Mouse (Mus musculus): ENCODE measurements around the gene Dnajc14.

The Dnajc14 gene

DNA sequence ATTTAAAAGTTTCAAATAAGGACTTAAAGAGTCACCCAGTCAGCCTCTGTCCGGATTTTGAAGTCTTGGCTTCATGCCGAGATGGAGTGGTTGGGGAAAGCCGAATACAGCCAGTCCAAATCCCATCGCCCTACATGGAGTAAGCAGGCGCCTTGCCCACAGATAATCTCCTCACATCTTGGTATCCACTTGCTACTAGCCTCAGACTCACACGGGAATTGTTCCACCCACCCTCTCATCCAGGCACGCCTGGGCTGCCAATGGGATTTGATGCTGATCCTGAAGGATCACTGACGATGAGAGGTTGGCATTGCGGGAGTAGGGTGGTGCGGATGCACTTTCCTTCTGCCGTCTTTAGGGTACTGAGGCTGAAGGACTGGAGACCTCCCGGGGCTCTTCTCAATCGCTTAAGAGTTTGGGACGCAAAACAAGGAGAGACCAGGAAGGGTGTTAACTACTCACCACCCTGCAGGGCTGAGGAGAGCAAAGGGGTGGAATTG, at the start of gene Dnajc14:
TSS of gene Dnajc14 (plus strand) at position 292 of the 500 bp plus-strand sequence.
- peak; percentile 92 for DNase-seq (ENCODE audit: low spot score)

- peak; percentile 36 for DNase-seq (ENCODE audit: low spot score)
These were observed 31.0 kb upstream of the Dnajc14 start for GRCm38 (mm10) chr10:128772895-128773294.

DNA sequence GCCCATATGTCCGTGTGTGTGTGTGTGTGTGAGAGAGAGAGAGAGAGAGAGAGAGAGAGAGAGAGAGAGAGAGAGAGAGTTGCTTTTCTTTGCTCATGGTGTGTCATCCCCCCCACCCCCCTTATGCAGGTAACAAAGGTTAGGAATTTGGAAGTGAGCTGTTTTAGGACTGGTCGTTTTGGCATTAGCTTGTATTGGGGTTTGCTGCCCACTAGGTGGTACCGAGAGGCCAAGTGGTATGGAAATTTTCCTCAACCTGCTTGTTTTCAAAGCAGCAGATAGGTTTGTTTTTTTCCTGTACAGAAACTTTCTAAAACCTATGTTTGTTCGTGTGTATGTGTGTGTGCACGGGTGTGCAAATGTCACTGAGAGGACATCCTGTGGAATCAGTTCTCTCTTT, 30.2 kb upstream of the Dnajc14 start:
- DNase-seq (ENCODE audit: low spot score), result peak; percentile 59

GRCm38 (mm10) chr10:128778441-128778840, 25.4 kb upstream of the Dnajc14 start:
- DNase-seq (ENCODE audit: low spot score), result no peak

GRCm38 (mm10) chr10:128779011-128779795, 24.7 kb upstream of the Dnajc14 start:
- peak; percentile 91 for DNase-seq (ENCODE audit: low spot score)

- DNase-seq (ENCODE audit: low spot score), result peak; percentile 28
These were observed 23.7 kb upstream of the Dnajc14 start for GRCm38 (mm10) chr10:128780200-128780599.

- peak; percentile 32 for DNase-seq (ENCODE audit: low spot score)
These were observed 13.3 kb upstream of the Dnajc14 start, which contains the start of gene Mmp19 for GRCm38 (mm10) chr10:128790398-128791124. TSS of gene Mmp19 (plus strand) at chr10:128790910.

- no peak for DNase-seq (ENCODE audit: low spot score)
These were observed 11.8 kb upstream of the Dnajc14 start for GRCm38 (mm10) chr10:128792041-128792440.

DNA sequence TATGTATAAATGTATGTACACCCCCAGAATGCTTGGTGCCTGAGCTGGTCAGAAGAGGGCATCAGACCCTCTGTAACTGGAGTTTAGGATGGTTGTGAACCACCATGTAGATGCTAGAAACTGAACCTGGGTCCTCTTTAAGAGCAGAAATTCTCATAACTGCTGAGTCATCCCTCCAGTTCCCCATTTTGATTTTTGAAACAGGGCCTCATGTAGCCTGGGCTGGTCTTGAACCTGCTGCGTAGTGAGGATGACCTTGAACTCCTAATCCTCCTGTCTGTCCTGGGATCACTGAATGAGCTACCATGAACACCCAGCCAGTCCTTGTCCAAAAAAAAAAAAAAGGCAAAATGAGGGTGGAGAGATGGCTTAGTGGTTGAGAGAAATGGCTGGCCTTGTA, 10.6 kb upstream of the Dnajc14 start:
- no peak for DNase-seq (ENCODE audit: low spot score)

- no peak for DNase-seq (ENCODE audit: low spot score)
These were observed 9.5 kb upstream of the Dnajc14 start for GRCm38 (mm10) chr10:128794391-128794790.

DNA sequence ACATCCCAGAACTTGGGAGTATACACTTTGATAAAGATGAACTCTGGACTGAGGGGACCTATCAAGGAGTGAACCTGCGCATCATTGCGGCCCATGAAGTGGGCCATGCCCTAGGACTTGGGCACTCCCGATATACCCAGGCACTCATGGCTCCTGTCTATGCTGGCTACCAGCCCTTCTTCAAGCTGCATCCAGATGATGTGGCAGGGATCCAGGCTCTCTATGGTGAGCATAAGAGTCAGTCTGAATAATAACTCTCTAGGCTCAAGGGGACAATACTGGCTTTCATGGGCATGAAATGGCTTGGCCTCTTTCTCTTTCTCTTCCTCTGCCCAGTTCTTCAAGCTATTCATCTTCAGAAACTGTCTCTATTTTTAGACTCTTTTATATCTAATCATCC, 8.3 kb upstream of the Dnajc14 start:
- no peak for DNase-seq (ENCODE audit: low spot score)

GRCm38 (mm10) chr10:128798676-128799075, 5.2 kb upstream of the Dnajc14 start:
- no peak for DNase-seq (ENCODE audit: low spot score)

GRCm38 (mm10) chr10:128801981-128802495, 1.8 kb upstream of the Dnajc14 start:
- DNase-seq (ENCODE audit: low spot score), result no peak

DNA sequence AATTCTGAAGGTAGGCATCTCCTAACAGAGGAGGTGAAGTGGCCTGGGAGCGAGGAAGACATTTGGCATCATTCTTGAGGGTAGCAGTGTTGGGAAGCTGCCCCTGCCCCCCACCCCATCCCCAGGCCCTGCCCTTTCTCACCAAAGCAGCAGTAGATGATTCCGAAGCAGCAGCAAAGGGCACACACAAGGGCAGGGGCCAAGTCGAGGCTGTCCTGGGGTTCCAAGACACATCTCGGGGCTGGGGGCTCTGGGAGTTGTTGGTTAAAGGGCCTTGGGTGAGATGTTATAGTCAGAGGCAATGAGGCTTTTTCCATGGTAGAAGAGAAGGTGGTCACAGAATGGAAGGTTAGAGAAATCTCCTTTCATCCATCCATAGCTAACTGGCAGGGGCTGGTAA, 906 bp upstream of the Dnajc14 start:
- no peak for DNase-seq (ENCODE audit: low spot score)

GRCm38 (mm10) chr10:128803361-128803760, 501 bp upstream of the Dnajc14 start:
- peak; percentile 43 for DNase-seq (ENCODE audit: low spot score)

GRCm38 (mm10) chr10:128804271-128805091, 619 bp downstream of the Dnajc14 start, which contains the start of gene Tmem198b:
TSS of gene Tmem198b (minus strand) at chr10:128804370.
- peak; percentile 87 for DNase-seq (ENCODE audit: low spot score)

GRCm38 (mm10) chr10:128805092-128806000, 1.5 kb downstream of the Dnajc14 start:
- peak; percentile 100 for DNase-seq (ENCODE audit: low spot score)

DNA sequence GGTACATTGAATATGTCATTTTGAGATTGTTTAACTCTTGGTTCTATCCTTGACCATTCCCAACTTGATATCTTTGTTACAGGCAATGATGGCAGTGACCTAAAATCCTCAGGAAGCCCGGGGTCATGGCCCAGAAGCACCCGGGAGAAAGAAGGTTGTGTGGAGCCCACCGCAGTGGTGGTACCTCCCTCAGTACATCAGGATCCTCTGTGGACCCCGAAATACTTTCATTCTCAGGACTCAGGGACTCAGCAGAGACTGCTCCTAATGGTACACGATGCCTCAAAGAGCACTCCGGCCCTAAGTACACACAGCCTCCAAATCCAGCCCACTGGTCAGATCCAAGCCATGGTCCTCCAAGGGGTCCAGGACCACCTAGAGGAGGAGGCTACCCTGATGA, 2.2 kb downstream of the Dnajc14 start:
- peak; percentile 47 for DNase-seq (ENCODE audit: low spot score)

DNA sequence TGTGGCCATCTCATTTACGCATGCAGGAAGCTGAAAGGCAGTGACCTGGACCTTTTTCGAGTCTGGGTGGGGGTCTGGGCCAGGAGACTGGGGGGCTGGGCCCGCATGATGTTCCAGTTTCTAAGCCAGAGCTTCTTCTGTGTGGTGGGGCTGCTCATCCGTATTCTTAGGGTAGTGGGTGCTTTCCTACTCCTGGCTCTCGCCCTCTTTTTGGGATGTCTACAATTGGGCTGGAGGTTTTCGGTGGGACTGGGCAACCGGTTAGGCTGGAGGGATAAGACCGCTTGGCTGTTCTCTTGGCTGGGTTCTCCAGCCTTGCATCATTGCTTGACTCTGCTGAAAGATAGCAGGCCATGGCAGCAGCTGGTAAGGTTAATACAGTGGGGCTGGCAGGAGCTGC, 3.2 kb downstream of the Dnajc14 start:
- DNase-seq (ENCODE audit: low spot score), result no peak

DNA sequence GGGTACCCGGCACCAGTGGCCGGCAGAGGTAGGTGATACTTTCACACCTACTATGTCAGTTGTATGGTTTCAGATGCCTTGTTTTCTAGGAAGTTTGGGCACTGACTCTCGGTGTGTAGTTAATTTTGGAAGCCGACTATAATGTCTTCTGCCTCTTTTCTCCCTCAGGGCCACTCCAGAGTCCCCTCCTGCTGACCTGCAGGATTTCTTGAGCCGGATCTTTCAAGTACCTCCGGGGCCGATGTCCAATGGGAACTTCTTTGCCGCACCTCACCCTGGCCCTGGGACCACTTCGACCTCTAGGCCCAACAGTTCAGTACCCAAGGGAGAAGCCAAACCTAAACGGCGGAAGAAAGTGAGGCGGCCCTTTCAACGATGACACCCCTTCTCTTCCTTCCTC, 13.2 kb downstream of the Dnajc14 start, which contains the start of gene Sarnp:
TSS of gene Sarnp (plus strand) at position 301 of the 400 bp plus-strand sequence.
- no peak for DNase-seq (ENCODE audit: low spot score)

- DNase-seq (ENCODE audit: low spot score), result no peak
These were observed 16.4 kb downstream of the Dnajc14 start for GRCm38 (mm10) chr10:128820217-128820616.

Data from MN1 (cell line).